Mouse (Mus musculus): ENCODE data around the gene Fyn.

GRCm38 (mm10) chr10:39485939-39486338, 117.3 kb downstream of the Fyn start:
- TF ChIP-seq POLR2A (IDR thresholded peaks at IDR 0.05; ENCODE audit: extremely low read depth, insufficient read depth, low read length), result no peak
- TF ChIP-seq CTCF (IDR thresholded peaks at IDR 0.05; ENCODE audit: low read depth, low read length), result no peak
